Mouse (Mus musculus) stomach, embryonic 14.5 days (tissue): Measurements from ENCODE around the gene Znhit1. TPM values are rescaled to one million over a fixed set of nuclear protein-coding genes. Genes with fewer than 3 reads are reported as not detected.

Experiments
- ATAC-seq: fragments of 200-750 bp; cut with Nextera tagmentation; 2 replicates; pipeline ENCODE4 v1.8.0; 2017; ENCODE audit warnings: low read depth, moderate TSS enrichment; ENCODE audit not compliant: insufficient number of reproducible peaks, insufficient read depth, low FRiP score
- H3K27ac ChIP-seq: fragments of 300-500 bp; sonication (generic); 2 replicates; pipeline ENCODE4 v1.5.1; 2014; ENCODE audit warnings: mild to moderate bottlenecking, low read length, moderate library complexity, mixed read lengths
- H3K27me3 ChIP-seq: fragments of 300-500 bp; sonication (generic); 2 replicates; pipeline ENCODE4 v1.6.1; 2014; ENCODE audit warnings: low read length, control low read depth, mixed read lengths; ENCODE audit not compliant: control insufficient read depth, insufficient read depth
- H3K36me3 ChIP-seq: fragments of 300-500 bp; sonication (generic); 2 replicates; pipeline ENCODE4 v1.6.1; 2014; ENCODE audit warnings: mild to moderate bottlenecking, control low read depth, low read length, moderate library complexity, mixed read lengths; ENCODE audit not compliant: control insufficient read depth, insufficient read depth
- H3K4me1 ChIP-seq: fragments of 300-500 bp; sonication (generic); 2 replicates; pipeline ENCODE4 v1.6.1; 2014; ENCODE audit warnings: low read length, control low read depth, mixed read lengths; ENCODE audit not compliant: control insufficient read depth, insufficient read depth
- H3K4me2 ChIP-seq: fragments of 300-500 bp; sonication (generic); replicated peaks from 2 replicates; pipeline ENCODE4 v1.6.1; 2014; ENCODE audit warnings: low read depth, low read length, control low read depth
- H3K4me3 ChIP-seq: fragments of 300-500 bp; sonication (generic); 2 replicates; pipeline ENCODE4 v1.5.1; 2014; ENCODE audit warnings: low read depth, low read length, control low read depth
- H3K9ac ChIP-seq: fragments of 300-500 bp; sonication (generic); replicated peaks from 2 replicates; pipeline ENCODE4 v1.6.1; 2014; ENCODE audit warnings: low read depth, mild to moderate bottlenecking, control low read depth, low read length, moderate library complexity, mixed read lengths
- H3K9me3 ChIP-seq: fragments of 300-500 bp; sonication (generic); 2 replicates; pipeline ENCODE4 v1.6.1; 2016; ENCODE audit warnings: low read depth, low read length, control low read depth; ENCODE audit not compliant: control insufficient read depth
- WGBS: fragments of 180-500 bp; shearing (Covaris S2); extraction: QIAGEN DNeasy Blood & Tissue Kit; methylation state at CpG from one replicate; pipeline ENCODE4 v1.1.7; 2014; 5-methylcytosine and 5-hydroxymethylcytosine counted together
- polyA plus RNA-seq: library from polyadenylated mRNA; unstranded; fragments of >200 nt; fragmentation: Nextera tagmentation; extraction: Ambion mirVana; gene quantifications from 2 replicates; pipeline ENCODE4 v1.2.1, GENCODE M21; 2014

Znhit1 gene
- polyA plus RNA-seq, 1 experiment from 2014 or later = 108 TPM

DNA sequence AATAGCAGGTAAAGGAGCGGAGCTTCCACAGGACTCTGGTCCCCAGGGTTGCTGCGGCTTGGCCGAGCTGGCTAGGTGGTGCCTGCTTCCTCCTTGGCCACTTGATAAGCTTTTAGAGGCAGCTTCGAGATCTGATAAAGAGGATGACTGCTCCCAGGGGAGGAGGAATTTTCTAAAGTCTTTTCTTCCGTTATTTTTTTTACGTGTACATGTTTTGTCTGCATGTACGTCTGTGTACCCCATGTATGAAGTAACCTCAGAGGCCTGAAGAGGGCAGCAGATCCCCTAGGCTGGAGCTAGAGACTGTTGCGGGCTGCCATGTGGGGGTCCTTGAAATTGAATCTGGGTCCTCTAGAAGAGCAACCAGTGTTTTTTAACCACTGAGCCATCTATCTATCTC, 6.8 kb downstream of the Znhit1 start:
- Histone ChIP-seq H3K36me3 (peaks cover 10% of the 10 kb centered on the region), H3K4me3 (no peak overlapping the region), H3K27me3 (no peaks in the 10 kb centered on the region), H3K9me3 (no peaks in the 10 kb centered on the region), H3K9ac (no peak overlapping the region), H3K27ac (no peak overlapping the region), H3K4me2 (no peak overlapping the region), H3K4me1 (peaks cover 5% of the 10 kb centered on the region)
- WGBS = 89% methylated on average over 8 of the region's 8 CpGs
- ATAC-seq = no peak

DNA sequence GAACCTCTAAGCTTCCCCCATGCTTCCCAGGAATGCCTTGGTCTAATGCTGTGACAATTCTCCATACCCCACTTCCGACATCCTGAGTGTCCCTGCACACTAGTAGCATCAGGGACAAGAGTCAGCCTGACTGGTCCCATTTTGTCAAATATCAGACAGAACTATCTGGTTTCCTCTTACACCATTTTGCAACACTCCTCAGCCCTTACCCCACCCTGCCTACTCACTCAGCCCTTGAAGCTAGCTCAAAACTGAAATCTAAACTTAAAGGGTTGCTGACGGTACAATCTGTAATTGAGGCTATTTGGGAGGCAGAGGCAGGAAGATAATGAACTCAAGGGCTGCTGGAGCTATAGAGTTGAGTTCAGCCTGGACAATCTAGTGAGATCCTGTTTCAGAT, 8.1 kb downstream of the Znhit1 start:
- Histone ChIP-seq H3K27ac (no peak overlapping the region), H3K9me3 (no peaks in the 10 kb centered on the region), H3K27me3 (no peaks in the 10 kb centered on the region), H3K4me1 (no peaks in the 10 kb centered on the region), H3K4me2 (no peak overlapping the region), H3K9ac (no peak overlapping the region), H3K36me3 (peaks cover 10% of the 10 kb centered on the region), H3K4me3 (no peak overlapping the region)
- WGBS = 86% methylated on average over 2 of the region's 2 CpGs
- ATAC-seq = no peak

DNA sequence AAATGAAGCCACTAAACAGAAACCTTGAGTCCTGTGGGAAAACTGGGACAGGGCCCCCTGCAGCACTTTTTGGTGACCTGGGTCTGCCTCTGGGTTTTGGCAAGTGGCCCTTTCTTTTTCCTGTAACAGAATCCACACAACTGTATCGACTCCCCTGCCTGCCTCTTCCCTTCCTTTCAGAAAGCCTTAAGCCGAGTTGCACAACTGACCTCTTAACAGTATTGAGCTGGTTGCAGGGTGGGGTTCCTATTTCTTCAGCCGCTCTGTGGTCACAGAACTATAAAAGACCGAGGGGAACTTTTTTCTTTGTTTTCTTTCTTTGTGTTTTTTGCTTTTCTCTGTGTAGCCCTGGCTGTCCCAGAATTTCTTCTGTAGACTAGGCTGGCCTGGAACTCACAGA, 10.1 kb downstream of the Znhit1 start:
- ATAC-seq = no peak
- WGBS = 69% methylated on average over 4 of the region's 4 CpGs

DNA sequence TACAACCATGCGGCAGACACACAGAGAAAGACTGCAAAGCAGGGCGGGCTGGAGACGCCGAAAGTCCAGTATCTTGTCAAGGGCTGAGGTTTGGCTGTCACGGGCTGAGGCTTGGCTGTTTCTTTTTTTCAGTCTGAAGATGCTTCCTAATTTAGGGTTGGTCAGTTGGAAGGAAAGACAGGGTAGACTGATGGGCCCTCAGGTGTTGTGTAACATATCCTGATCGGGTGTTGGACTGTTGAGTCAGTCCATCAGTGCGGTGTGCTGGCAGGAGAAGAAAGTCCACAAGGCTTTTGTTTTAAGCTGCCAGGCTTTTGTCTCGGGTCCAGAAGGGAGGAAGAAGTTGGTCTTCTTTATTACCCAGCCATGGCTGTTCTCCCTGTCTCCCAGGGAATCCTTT, 14.2 kb downstream of the Znhit1 start:
- no peaks in the 10 kb centered on the region for H3K27me3 ChIP-seq
- H3K9ac ChIP-seq = no peak overlapping the region
- H3K4me2 ChIP-seq = no peak overlapping the region
- H3K36me3 ChIP-seq = no peaks in the 10 kb centered on the region
- 69% methylated on average over 8 of the region's 8 CpGs for WGBS
- no peak overlapping the region for H3K27ac ChIP-seq
- no peak overlapping the region for H3K4me3 ChIP-seq
- no peaks in the 10 kb centered on the region for H3K4me1 ChIP-seq
- ATAC-seq = no peak
- H3K9me3 ChIP-seq = no peaks in the 10 kb centered on the region

More for the DNA sequence above, 10.1 kb downstream of the Znhit1 start:
- H3K36me3 ChIP-seq = peaks cover 10% of the 10 kb centered on the region
- H3K4me1 ChIP-seq = no peaks in the 10 kb centered on the region
- H3K4me2 ChIP-seq = no peak overlapping the region
- no peak overlapping the region for H3K4me3 ChIP-seq
- no peaks in the 10 kb centered on the region for H3K9me3 ChIP-seq
- H3K27ac ChIP-seq = no peak overlapping the region
- no peak overlapping the region for H3K9ac ChIP-seq
- no peaks in the 10 kb centered on the region for H3K27me3 ChIP-seq

DNA sequence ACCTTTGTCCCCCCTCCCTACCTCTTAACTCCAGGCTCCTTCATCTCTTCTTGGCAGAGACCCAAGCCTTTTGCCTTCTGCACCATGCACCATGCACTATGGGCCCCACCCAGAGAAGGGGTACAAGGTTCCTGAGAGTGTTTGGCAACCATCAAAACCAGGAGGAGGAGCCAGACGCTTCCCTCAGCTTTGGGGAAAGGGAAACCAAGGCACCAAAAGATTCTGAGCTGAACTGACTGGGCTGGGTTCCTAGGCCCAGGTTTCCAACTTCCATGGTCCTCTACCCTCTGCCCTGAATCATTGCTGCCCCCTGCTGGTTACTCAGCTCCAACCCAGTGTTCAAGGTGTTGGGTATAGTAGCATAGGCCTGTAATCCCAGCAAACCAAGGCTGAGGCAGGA, 17.1 kb downstream of the Znhit1 start:
- Histone ChIP-seq H3K36me3 (peaks cover 6% of the 10 kb centered on the region; the same call in 1 of the 2 replicates), H3K9me3 (no peaks in the 10 kb centered on the region), H3K4me2 (no peak overlapping the region), H3K27me3 (no peaks in the 10 kb centered on the region), H3K9ac (no peak overlapping the region), H3K27ac (no peak overlapping the region), H3K4me3 (no peak overlapping the region), H3K4me1 (peaks cover 18% of the 10 kb centered on the region)
- no peak for ATAC-seq
- WGBS = 38% methylated on average over 1 of the region's 1 CpGs

DNA sequence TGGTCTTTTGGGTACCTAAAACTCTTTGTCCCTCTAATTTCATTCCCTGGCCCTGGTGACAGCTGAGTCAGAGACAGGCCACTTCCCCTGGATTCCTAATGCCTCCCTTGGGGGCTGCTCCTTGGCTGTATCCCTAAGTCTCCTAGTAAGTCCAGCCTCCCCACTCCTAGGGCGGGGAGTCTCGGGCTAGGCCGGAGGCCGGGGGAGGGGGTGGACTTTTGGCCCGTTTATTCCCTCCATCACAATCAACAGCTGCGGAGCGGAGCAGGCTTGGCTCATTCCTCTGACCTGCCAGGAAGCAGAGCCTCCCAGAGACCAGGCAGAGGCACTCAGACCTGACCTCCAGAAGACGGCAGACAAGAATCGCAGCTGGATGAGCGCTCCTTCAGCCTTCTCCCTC, 20.2 kb downstream of the Znhit1 start:
- H3K4me2 ChIP-seq = no peak overlapping the region
- 0 out of 2 replicates have a peak, but pooled peaks have one; percentile 15 for ATAC-seq
- no peak overlapping the region for H3K4me3 ChIP-seq
- 51% methylated on average over 10 of the region's 10 CpGs for WGBS
- H3K27me3 ChIP-seq = no peaks in the 10 kb centered on the region
- H3K36me3 ChIP-seq = peaks cover 22% of the 10 kb centered on the region; the same call in 1 of the 2 replicates
- peaks cover 29% of the 10 kb centered on the region for H3K4me1 ChIP-seq
- no peaks in the 10 kb centered on the region for H3K9me3 ChIP-seq
- no peak overlapping the region for H3K9ac ChIP-seq
- H3K27ac ChIP-seq = peak overlapping the region; percentile 71

DNA sequence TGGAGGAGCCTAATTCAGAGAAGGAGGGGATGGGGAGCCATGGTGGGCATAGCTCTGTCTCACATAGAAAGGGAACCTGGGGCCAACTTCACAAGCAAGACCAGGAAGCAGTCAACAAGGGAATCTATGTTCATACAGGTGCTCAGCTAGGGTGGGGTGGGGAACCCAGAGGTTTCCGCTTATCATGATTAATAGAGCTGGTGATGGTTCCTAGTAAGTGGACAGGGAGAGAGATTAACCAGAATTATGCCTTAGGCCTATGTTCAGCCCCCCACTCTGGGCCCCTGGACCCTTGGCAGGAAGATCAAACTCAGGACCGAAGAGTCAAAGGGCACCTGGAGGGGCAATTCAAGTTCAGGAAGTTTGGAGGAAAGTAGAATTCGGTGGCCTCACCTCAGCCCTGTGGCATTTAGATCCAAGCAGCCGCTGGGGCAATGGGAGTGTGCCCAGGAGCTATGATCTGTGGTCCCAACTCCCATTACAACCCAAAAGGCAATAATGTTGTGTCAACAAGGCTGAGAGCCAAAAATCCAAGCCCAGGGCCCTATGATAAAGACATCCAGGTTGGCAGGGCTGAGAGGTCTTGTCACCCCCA, 20.9 kb downstream of the Znhit1 start:
- Histone ChIP-seq H3K36me3 (peaks cover 22% of the 10 kb centered on the region; the same call in 1 of the 2 replicates), H3K9me3 (no peaks in the 10 kb centered on the region), H3K27ac (peak overlapping the region; percentile 71; the same call in 1 of the 2 replicates), H3K4me1 (peaks cover 29% of the 10 kb centered on the region), H3K27me3 (no peaks in the 10 kb centered on the region), H3K4me3 (no peak overlapping the region), H3K9ac (no peak overlapping the region), H3K4me2 (no peak overlapping the region)
- 79% methylated on average over 4 of the region's 4 CpGs for WGBS
- no peak for ATAC-seq

DNA sequence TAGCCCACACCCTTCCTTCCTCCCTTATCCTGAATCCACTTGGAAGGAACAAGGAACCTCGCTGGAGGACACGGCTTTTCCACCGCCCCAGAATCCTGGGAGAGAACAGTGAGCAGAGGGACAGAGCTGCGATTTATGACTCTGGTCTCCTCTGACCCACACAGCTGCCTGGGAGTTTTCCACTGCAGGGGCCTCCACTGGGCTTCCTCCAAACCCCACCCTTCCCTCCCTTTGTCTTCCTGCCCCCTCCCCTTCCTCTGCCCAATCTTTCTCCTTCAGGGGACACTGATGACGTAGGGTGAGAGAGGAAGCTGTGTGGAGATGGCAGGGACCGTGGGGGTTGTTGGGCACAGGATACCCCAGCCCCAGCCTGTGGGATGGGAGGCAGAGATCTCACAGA, 21.5 kb downstream of the Znhit1 start, which contains the start of gene Cldn15:
Cldn15 (plus strand) TSS at position 286 of the 400 bp plus-strand sequence.
- no peak within 1 kb of the TSS for H3K4me3 ChIP-seq
- no peak within 1 kb of the TSS for H3K9ac ChIP-seq
- H3K9me3 ChIP-seq = no peaks in the 10 kb centered on the region
- H3K27ac ChIP-seq = peak within 1 kb of the TSS; percentile 71
- H3K4me1 ChIP-seq = peaks cover 32% of the 10 kb centered on the region
- ATAC-seq = peak; percentile 5; the same call in 1 of the 2 replicates
- WGBS = 26% methylated on average over 6 of the region's 6 CpGs
- peaks cover 22% of the 10 kb centered on the region; the same call in 1 of the 2 replicates for H3K36me3 ChIP-seq
- no peaks in the 10 kb centered on the region for H3K27me3 ChIP-seq
- H3K4me2 ChIP-seq = no peak within 1 kb of the TSS

DNA sequence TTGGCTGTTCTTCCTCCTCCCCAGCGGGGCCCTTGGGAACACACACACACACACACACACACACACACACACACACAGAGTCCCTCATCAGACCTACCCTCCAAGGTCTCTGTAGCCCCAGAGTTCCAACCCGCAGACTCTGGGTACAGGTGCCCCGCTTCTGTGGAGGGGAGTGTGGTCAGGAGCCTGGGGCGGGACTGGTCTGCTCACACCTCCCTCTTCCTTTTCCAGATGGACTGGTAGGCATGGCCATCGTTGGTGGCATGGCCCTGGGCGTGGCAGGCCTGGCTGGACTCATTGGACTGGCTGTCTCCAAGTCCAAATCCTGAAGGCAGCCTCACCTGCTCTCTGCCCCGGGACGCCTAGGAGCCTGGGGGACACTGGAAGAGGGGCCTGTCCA, 22.1 kb downstream of the Znhit1 start:
- H3K9ac ChIP-seq = no peak overlapping the region
- no peaks in the 10 kb centered on the region for H3K9me3 ChIP-seq
- no peak overlapping the region for H3K4me2 ChIP-seq
- peaks cover 22% of the 10 kb centered on the region; the same call in 1 of the 2 replicates for H3K36me3 ChIP-seq
- peaks cover 32% of the 10 kb centered on the region for H3K4me1 ChIP-seq
- no peak for ATAC-seq
- WGBS = 75% methylated on average over 8 of the region's 8 CpGs
- no peaks in the 10 kb centered on the region for H3K27me3 ChIP-seq
- no peak overlapping the region for H3K4me3 ChIP-seq
- H3K27ac ChIP-seq = peak overlapping the region; percentile 71
